Mouse (Mus musculus): ENCODE measurements around the gene Barhl1. TPM values are rescaled to one million over a fixed set of nuclear protein-coding genes. Genes with fewer than 3 reads are reported as not detected.
A peak's percentile ranks its signal among the peaks of the same experiment; 100 is the strongest.

Gene Barhl1
- polyA plus RNA-seq, 1 experiment from 2014 or later, result not detected

- H3K4me3 ChIP-seq, result no peak overlapping the region
- H3K9me3 ChIP-seq (replicated peaks), result no peaks in the 10 kb centered on the region
- 83% methylated on average over 3 of the region's 3 CpGs for WGBS
- H3K27ac ChIP-seq (ENCODE audit: poor library complexity, severe bottlenecking), result no peak overlapping the region
- no peak overlapping the region for H3K9ac ChIP-seq
- no peaks in the 10 kb centered on the region for H3K4me1 ChIP-seq (replicated peaks)
- H3K27me3 ChIP-seq (replicated peaks), result peaks cover 17% of the 10 kb centered on the region
- H3K36me3 ChIP-seq, result no peaks in the 10 kb centered on the region
- ATAC-seq (ENCODE audit: insufficient number of reproducible peaks, low FRiP score), result no peak
- no peak overlapping the region for H3K4me2 ChIP-seq
Observed at GRCm38 (mm10) chr2:28930571-28930970, 14.1 kb upstream of the Barhl1 start.

GRCm38 (mm10) chr2:28923912-28924311, 7.4 kb upstream of the Barhl1 start:
- ATAC-seq (ENCODE audit: insufficient number of reproducible peaks, low FRiP score), result no peak
- peaks cover 78% of the 10 kb centered on the region for H3K27me3 ChIP-seq (replicated peaks)
- no peak overlapping the region for H3K4me2 ChIP-seq
- no peak overlapping the region for H3K27ac ChIP-seq (ENCODE audit: poor library complexity, severe bottlenecking)
- H3K9ac ChIP-seq, result no peak overlapping the region
- no peak overlapping the region for H3K4me3 ChIP-seq
- no peaks in the 10 kb centered on the region for H3K36me3 ChIP-seq
- 2% methylated on average over 4 of the region's 4 CpGs for WGBS
- H3K4me1 ChIP-seq (replicated peaks), result no peaks in the 10 kb centered on the region
- no peaks in the 10 kb centered on the region for H3K9me3 ChIP-seq (replicated peaks)

- Histone ChIP-seq H3K9ac (no peak overlapping the region), H3K4me1 (replicated peaks) (peaks cover 6% of the 10 kb centered on the region), H3K36me3 (no peaks in the 10 kb centered on the region), H3K9me3 (replicated peaks) (no peaks in the 10 kb centered on the region), H3K4me2 (no peak overlapping the region), H3K4me3 (no peak overlapping the region), H3K27me3 (replicated peaks) (peaks cover 96% of the 10 kb centered on the region), H3K27ac (ENCODE audit: poor library complexity, severe bottlenecking) (no peak overlapping the region)
- no peak for ATAC-seq (ENCODE audit: insufficient number of reproducible peaks, low FRiP score)
- 0% methylated on average over 4 of the region's 4 CpGs for WGBS
Observed at GRCm38 (mm10) chr2:28919001-28919400, 2.5 kb upstream of the Barhl1 start.

GRCm38 (mm10) chr2:28917518-28918361, 1.3 kb upstream of the Barhl1 start:
- no peaks in the 10 kb centered on the region for H3K9me3 ChIP-seq (replicated peaks)
- H3K27ac ChIP-seq (ENCODE audit: poor library complexity, severe bottlenecking), result no peak overlapping the region
- H3K4me1 ChIP-seq (replicated peaks), result peaks cover 6% of the 10 kb centered on the region
- H3K27me3 ChIP-seq (replicated peaks), result peaks cover 96% of the 10 kb centered on the region
- WGBS, result under 1% methylated on average over 69 of the region's 73 CpGs
- peak overlapping the region; percentile 50 for H3K4me2 ChIP-seq
- no peak overlapping the region; the same call in 1 of the 2 replicates for H3K9ac ChIP-seq
- H3K4me3 ChIP-seq, result peak overlapping the region; percentile 28
- ATAC-seq (ENCODE audit: insufficient number of reproducible peaks, low FRiP score), result no peak
- H3K36me3 ChIP-seq, result no peaks in the 10 kb centered on the region

GRCm38 (mm10) chr2:28917156-28917517, 669 bp upstream of the Barhl1 start:
- 5% methylated on average over 11 of the region's 11 CpGs for WGBS
- Histone ChIP-seq H3K4me3 (no peak overlapping the region), H3K4me2 (no peak overlapping the region), H3K9ac (no peak overlapping the region), H3K27ac (ENCODE audit: poor library complexity, severe bottlenecking) (no peak overlapping the region), H3K36me3 (no peaks in the 10 kb centered on the region), H3K9me3 (replicated peaks) (no peaks in the 10 kb centered on the region), H3K27me3 (replicated peaks) (peaks cover 96% of the 10 kb centered on the region), H3K4me1 (replicated peaks) (peaks cover 6% of the 10 kb centered on the region)
- no peak for ATAC-seq (ENCODE audit: insufficient number of reproducible peaks, low FRiP score)

GRCm38 (mm10) chr2:28915768-28916512, 528 bp downstream of the Barhl1 start:
- peaks cover 96% of the 10 kb centered on the region for H3K27me3 ChIP-seq (replicated peaks)
- no peaks in the 10 kb centered on the region for H3K9me3 ChIP-seq (replicated peaks)
- H3K9ac ChIP-seq, result no peak overlapping the region
- 2% methylated on average over 50 of the region's 50 CpGs for WGBS
- H3K27ac ChIP-seq (ENCODE audit: poor library complexity, severe bottlenecking), result no peak overlapping the region
- ATAC-seq (ENCODE audit: insufficient number of reproducible peaks, low FRiP score), result no peak
- no peak overlapping the region for H3K4me3 ChIP-seq
- H3K4me1 ChIP-seq (replicated peaks), result peaks cover 13% of the 10 kb centered on the region
- H3K4me2 ChIP-seq, result 0 out of 2 replicates have a peak overlapping the region, but pooled peaks have one; percentile 9
- H3K36me3 ChIP-seq, result no peaks in the 10 kb centered on the region

GRCm38 (mm10) chr2:28915104-28915738, 1.2 kb downstream of the Barhl1 start:
- Histone ChIP-seq H3K4me2 (no peak overlapping the region), H3K27ac (ENCODE audit: poor library complexity, severe bottlenecking) (no peak overlapping the region), H3K9ac (no peak overlapping the region), H3K9me3 (replicated peaks) (no peaks in the 10 kb centered on the region), H3K4me3 (no peak overlapping the region), H3K27me3 (replicated peaks) (peaks cover 96% of the 10 kb centered on the region), H3K36me3 (no peaks in the 10 kb centered on the region), H3K4me1 (replicated peaks) (peaks cover 13% of the 10 kb centered on the region)
- ATAC-seq (ENCODE audit: insufficient number of reproducible peaks, low FRiP score), result no peak
- WGBS, result 7% methylated on average over 22 of the region's 22 CpGs

- H3K4me3 ChIP-seq, result no peak overlapping the region
- no peak for ATAC-seq (ENCODE audit: insufficient number of reproducible peaks, low FRiP score)
Observed at GRCm38 (mm10) chr2:28914121-28914520, 2.3 kb downstream of the Barhl1 start.

GRCm38 (mm10) chr2:28912961-28913360, 3.5 kb downstream of the Barhl1 start:
- Histone ChIP-seq H3K4me3 (no peak overlapping the region), H3K4me1 (replicated peaks) (peaks cover 30% of the 10 kb centered on the region), H3K27me3 (replicated peaks) (peaks cover 100% of the 10 kb centered on the region), H3K9ac (no peak overlapping the region), H3K4me2 (no peak overlapping the region), H3K27ac (ENCODE audit: poor library complexity, severe bottlenecking) (no peak overlapping the region), H3K9me3 (replicated peaks) (no peaks in the 10 kb centered on the region), H3K36me3 (no peaks in the 10 kb centered on the region)
- 2% methylated on average over 4 of the region's 4 CpGs for WGBS
- ATAC-seq (ENCODE audit: insufficient number of reproducible peaks, low FRiP score), result no peak

More at GRCm38 (mm10) chr2:28914121-28914520, 2.3 kb downstream of the Barhl1 start:
- H3K9ac ChIP-seq, result no peak overlapping the region
- peaks cover 19% of the 10 kb centered on the region for H3K4me1 ChIP-seq (replicated peaks)
- H3K36me3 ChIP-seq, result no peaks in the 10 kb centered on the region
- no peaks in the 10 kb centered on the region for H3K9me3 ChIP-seq (replicated peaks)
- no peak overlapping the region for H3K27ac ChIP-seq (ENCODE audit: poor library complexity, severe bottlenecking)
- H3K27me3 ChIP-seq (replicated peaks), result peaks cover 98% of the 10 kb centered on the region
- H3K4me2 ChIP-seq, result no peak overlapping the region
- whole genome bisulfite sequencing, result 2% methylated on average over 2 of the region's 2 CpGs

GRCm38 (mm10) chr2:28912039-28912700, 4.3 kb downstream of the Barhl1 start:
- H3K4me2 ChIP-seq, result no peak overlapping the region
- no peak overlapping the region for H3K9ac ChIP-seq
- H3K4me3 ChIP-seq, result no peak overlapping the region
- no peaks in the 10 kb centered on the region for H3K9me3 ChIP-seq (replicated peaks)
- no peaks in the 10 kb centered on the region for H3K36me3 ChIP-seq
- peaks cover 27% of the 10 kb centered on the region for H3K4me1 ChIP-seq (replicated peaks)
- no peak overlapping the region for H3K27ac ChIP-seq (ENCODE audit: poor library complexity, severe bottlenecking)
- no peak for ATAC-seq (ENCODE audit: insufficient number of reproducible peaks, low FRiP score)
- WGBS, result 1% methylated on average over 33 of the region's 33 CpGs
- H3K27me3 ChIP-seq (replicated peaks), result peaks cover 100% of the 10 kb centered on the region

Measured in heart, embryonic 12.5 days (tissue).